In the genomic region with DNA sequence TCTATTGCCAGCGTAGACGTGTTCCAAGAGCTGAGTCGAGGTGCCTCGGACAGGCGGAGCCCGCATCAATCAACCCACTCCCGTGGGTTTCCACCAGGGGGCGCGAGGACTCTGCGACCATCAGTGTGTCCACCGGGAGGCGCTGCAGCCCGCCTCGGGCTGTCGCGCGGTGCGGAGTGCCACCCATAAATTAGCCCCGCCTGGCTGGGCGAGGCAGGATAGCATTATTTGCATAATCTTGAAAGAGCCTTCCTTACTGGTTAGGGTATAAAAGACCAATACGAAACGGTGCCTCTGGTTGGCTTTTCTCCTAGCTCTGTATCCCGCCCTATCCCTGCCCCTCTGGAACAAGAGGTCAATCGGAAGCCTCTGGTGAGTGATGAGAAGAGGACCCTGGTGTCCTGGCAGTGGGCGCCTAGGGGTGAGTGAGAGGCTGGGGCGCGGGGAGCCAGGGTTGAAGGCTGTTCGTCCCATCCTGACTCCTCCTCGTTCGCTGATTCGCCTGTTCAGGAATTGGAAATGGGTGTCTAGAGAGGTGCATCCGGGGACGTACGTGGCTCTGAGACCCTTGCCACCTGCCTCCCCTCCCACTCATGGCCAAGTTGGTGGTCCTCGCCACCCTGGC, we compare ENCODE assay signal across 7 mouse cellular contexts. TPM values are rescaled to one million over a fixed set of nuclear protein-coding genes. Genes with fewer than 3 reads are reported as not detected.
DNase-seq lines count a peak whose midpoint lies in the region; ATAC-seq and TF ChIP-seq lines count a peak whose summit lies in the region.

No protein-coding gene starts in this region.

- H3K4me1 ChIP-seq in intestine, postnatal 0 days (replicated peaks; ENCODE audit: control insufficient read depth, insufficient read depth, low read length) = peaks cover 24% of the 10 kb centered on the region
- peaks cover 49% of the 10 kb centered on the region for H3K4me1 ChIP-seq in limb, embryonic 10.5 days
- H3K4me1 ChIP-seq in midbrain, embryonic 13.5 days (replicated peaks) = peaks cover 22% of the 10 kb centered on the region

- H3K36me3 ChIP-seq in intestine, postnatal 0 days (ENCODE audit: control insufficient read depth, insufficient read depth) = peaks cover 11% of the 10 kb centered on the region; the same call in 1 of the 2 replicates
- no peaks in the 10 kb centered on the region for H3K36me3 ChIP-seq in limb, embryonic 10.5 days
- no peaks in the 10 kb centered on the region for H3K36me3 ChIP-seq in midbrain, embryonic 13.5 days

- H3K27me3 ChIP-seq in intestine, postnatal 0 days (replicated peaks; ENCODE audit: control insufficient read depth, insufficient read depth, low read length) = peaks cover 16% of the 10 kb centered on the region; the same call in 1 of the 2 replicates
- peaks cover 81% of the 10 kb centered on the region for H3K27me3 ChIP-seq in limb, embryonic 10.5 days (ENCODE audit: low read depth, poor library complexity, severe bottlenecking)
- peaks cover 51% of the 10 kb centered on the region for H3K27me3 ChIP-seq in midbrain, embryonic 13.5 days

- H3K4me3 ChIP-seq in intestine, postnatal 0 days (ENCODE audit: low read depth, low read length) = peak overlapping the region; percentile 53
- peak overlapping the region; percentile 63 for H3K4me3 ChIP-seq in limb, embryonic 10.5 days
- H3K4me3 ChIP-seq in midbrain, embryonic 13.5 days (replicated peaks) = peak overlapping the region; percentile 47

- H3K9me3 ChIP-seq in intestine, postnatal 0 days (ENCODE audit: control insufficient read depth) = no peaks in the 10 kb centered on the region
- no peaks in the 10 kb centered on the region for H3K9me3 ChIP-seq in limb, embryonic 10.5 days (replicated peaks)
- H3K9me3 ChIP-seq in midbrain, embryonic 13.5 days = no peaks in the 10 kb centered on the region

- TF ChIP-seq CTCF in intestine, postnatal 0 days (IDR thresholded peaks at IDR 0.05; ENCODE audit: low read depth) = peak; percentile 100

- H3K27ac ChIP-seq in intestine, postnatal 0 days (ENCODE audit: low read depth, low read length) = peak overlapping the region; percentile 11; the same call in 1 of the 2 replicates
- no peak overlapping the region for H3K27ac ChIP-seq in limb, embryonic 10.5 days
- no peak overlapping the region for H3K27ac ChIP-seq in midbrain, embryonic 13.5 days

- peak; percentile 88 for ATAC-seq in intestine, postnatal 0 days
- peak; percentile 86 for ATAC-seq in midbrain, embryonic 13.5 days

- H3K9ac ChIP-seq in intestine, postnatal 0 days (ENCODE audit: low read depth, low read length) = peak overlapping the region; percentile 35; the same call in 1 of the 2 replicates
- no peak overlapping the region for H3K9ac ChIP-seq in midbrain, embryonic 13.5 days (replicated peaks)

- peak overlapping the region; percentile 93 for H3K4me2 ChIP-seq in intestine, postnatal 0 days (replicated peaks; ENCODE audit: low read depth)
- H3K4me2 ChIP-seq in midbrain, embryonic 13.5 days (replicated peaks) = peak overlapping the region; percentile 73

- WGBS in intestine, postnatal 0 days = 1% methylated on average over 35 of the region's 35 CpGs
- 1% methylated on average over 35 of the region's 35 CpGs for WGBS in limb, embryonic 10.5 days
- WGBS in midbrain, embryonic 13.5 days = 2% methylated on average over 35 of the region's 35 CpGs

- peak; percentile 97 for DNase-seq in adrenal gland, adult 8-10 months
- peak; percentile 96 for DNase-seq in embryo, embryonic 9.5 days (ENCODE audit: extremely low spot score)
- peak; percentile 97 for DNase-seq in gastrocnemius, postnatal 4 days (ENCODE audit: low spot score in 2 of 2)
- DNase-seq in limb, embryonic 10.5 days (ENCODE audit: low spot score) = peak; percentile 99
- DNase-seq in spleen, adult 12 weeks (ENCODE audit: low spot score) = peak; percentile 100

RNA-seq across cellular contexts. Expression of a gene that starts 1.4 kb away (rescaled TPM):
- total RNA-seq in adrenal gland, adult 8-10 months (2022) = 100 to 1,000 TPM; 114 to 181 (median 146) TPM
- 10 to 100 TPM; 45.0 to 53.0 TPM for total RNA-seq in gastrocnemius, postnatal 4 days (2021)
- 74.7 and 75.9 TPM in 2 replicates for polyA plus RNA-seq in intestine, postnatal 0 days (2015; fragmentation: Nextera tagmentation; extraction: Ambion mirVana)
- polyA plus RNA-seq in limb, embryonic 10.5 days (2016; fragmentation: Nextera tagmentation; extraction: Ambion mirVana) = 4.0 and 5.1 TPM in 2 replicates
- polyA plus RNA-seq in midbrain, embryonic 13.5 days (2015; fragmentation: Nextera tagmentation; extraction: Ambion mirVana) = 6.5 and 7.8 TPM in 2 replicates

RNA-seq across cellular contexts. Expression of a gene that starts 1.4 kb away (rescaled TPM):
- total RNA-seq in adrenal gland, adult 8-10 months (2022) = 10 to 100 TPM; 10.0 to 18.9 (median 13.6) TPM
- 10 to 100 TPM in 1 of 2 experiments, 1 to 10 TPM in 1; 9.3 to 12.4 TPM for total RNA-seq in gastrocnemius, postnatal 4 days (2021)
- 1.0 and 1.5 TPM in 2 replicates for polyA plus RNA-seq in intestine, postnatal 0 days (2015; fragmentation: Nextera tagmentation; extraction: Ambion mirVana)
- 1.5 and 1.8 TPM in 2 replicates for polyA plus RNA-seq in limb, embryonic 10.5 days (2016; fragmentation: Nextera tagmentation; extraction: Ambion mirVana)
- polyA plus RNA-seq in midbrain, embryonic 13.5 days (2015; fragmentation: Nextera tagmentation; extraction: Ambion mirVana) = 0.99 and 1.1 TPM in 2 replicates

RNA-seq across cellular contexts. Expression of a gene that starts 13.2 kb away (rescaled TPM):
- total RNA-seq in adrenal gland, adult 8-10 months (2022) = 10 to 100 TPM; 75.2 to 90.2 (median 86.0) TPM
- 10 to 100 TPM; 26.9 to 29.6 TPM for total RNA-seq in gastrocnemius, postnatal 4 days (2021)
- 4.6 and 6.0 TPM in 2 replicates for polyA plus RNA-seq in intestine, postnatal 0 days (2015; fragmentation: Nextera tagmentation; extraction: Ambion mirVana)
- polyA plus RNA-seq in limb, embryonic 10.5 days (2016; fragmentation: Nextera tagmentation; extraction: Ambion mirVana) = 1.8 and 2.4 TPM in 2 replicates
- 3.5 and 3.9 TPM in 2 replicates for polyA plus RNA-seq in midbrain, embryonic 13.5 days (2015; fragmentation: Nextera tagmentation; extraction: Ambion mirVana)

RNA-seq across cellular contexts. Expression of a gene that starts 29.4 kb away (rescaled TPM):
- 1 to 10 TPM; 6.1 to 9.3 (median 8.6) TPM for total RNA-seq in adrenal gland, adult 8-10 months (2022)
- total RNA-seq in gastrocnemius, postnatal 4 days (2021) = 1 to 10 TPM; 6.3 to 7.0 TPM
- 3.5 and 5.3 TPM in 2 replicates for polyA plus RNA-seq in intestine, postnatal 0 days (2015; fragmentation: Nextera tagmentation; extraction: Ambion mirVana)
- 10.1 and 12.3 TPM in 2 replicates for polyA plus RNA-seq in limb, embryonic 10.5 days (2016; fragmentation: Nextera tagmentation; extraction: Ambion mirVana)
- polyA plus RNA-seq in midbrain, embryonic 13.5 days (2015; fragmentation: Nextera tagmentation; extraction: Ambion mirVana) = 18.8 and 20.0 TPM in 2 replicates
